Mouse (Mus musculus) leukemia stem cell, adult 10-12 weeks (primary cell): ENCODE measurements around the gene Erv3. TPM values are rescaled to one million over a fixed set of nuclear protein-coding genes. Genes with fewer than 3 reads are reported as not detected.

Experiments used
- polyA plus RNA-seq: library from polyadenylated mRNA; stranded (reverse); fragments of >175 nt; gene quantifications from 2 replicates; pipeline ENCODE4 v1.2.3, GENCODE M21; 2012; ENCODE audit warnings: low replicate concordance

Gene Erv3
- 0.08 and 0.11 TPM in 2 replicates for polyA plus RNA-seq

DNA sequence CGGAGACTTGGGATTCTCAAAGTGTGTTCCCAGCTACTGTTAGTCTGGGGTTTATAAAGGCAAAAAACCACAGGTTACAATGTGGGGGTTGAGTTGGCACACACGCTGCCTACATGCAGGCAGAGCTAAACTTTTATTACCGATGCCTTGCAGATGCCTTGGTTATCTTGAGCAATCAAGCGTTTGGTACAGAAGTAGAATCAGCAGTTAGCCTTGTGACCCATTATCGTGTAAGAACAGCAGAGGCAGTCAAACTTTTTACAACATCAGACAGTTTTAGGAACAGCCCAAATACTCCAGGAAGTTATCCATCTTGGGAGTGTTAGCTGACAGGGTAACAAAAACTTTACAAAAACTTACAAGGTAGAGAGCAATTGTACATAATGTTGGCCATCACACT, at the start of gene Erv3:
Gene Erv3, minus strand, starts transcription at position 27 of the 400 bp plus-strand sequence.

Other genes starting within 250 kb of the Erv3 start
- gene Prnp, start 50.2 kb upstream of the Erv3 start, polyA plus RNA-seq, result 23.0 and 31.7 TPM in 2 replicates
- gene Prn, start 50.2 kb upstream of the Erv3 start, polyA plus RNA-seq, result not detected in 2 replicates
- 0.24 TPM in 1 of 2 replicates, not detected in the other for gene Prnd, start 91.1 kb upstream of the Erv3 start, polyA plus RNA-seq
- gene Rassf2, start 170.5 kb upstream of the Erv3 start, polyA plus RNA-seq, result 11.0 and 19.3 TPM in 2 replicates